Mouse (Mus musculus): ENCODE results near the gene Atp1a1.

Atp1a1 gene

GRCm38 (mm10) chr3:101552621-101553620 is 51.6 kb downstream of the Atp1a1 start:
- no peak for ATAC-seq (ENCODE audit: low TSS enrichment)

- peak; percentile 72 for ATAC-seq (ENCODE audit: low TSS enrichment)
Observed at GRCm38 (mm10) chr3:101551457-101552230, 52.8 kb downstream of the Atp1a1 start.

- no peak for ATAC-seq (ENCODE audit: low TSS enrichment)
Observed at GRCm38 (mm10) chr3:101549749-101550148, 54.7 kb downstream of the Atp1a1 start.

GRCm38 (mm10) chr3:101544116-101544515 is 60.4 kb downstream of the Atp1a1 start:
- no peak for ATAC-seq (ENCODE audit: low TSS enrichment)

- ATAC-seq (ENCODE audit: low TSS enrichment): no peak
Observed at GRCm38 (mm10) chr3:101541571-101541970, 62.9 kb downstream of the Atp1a1 start.

DNA sequence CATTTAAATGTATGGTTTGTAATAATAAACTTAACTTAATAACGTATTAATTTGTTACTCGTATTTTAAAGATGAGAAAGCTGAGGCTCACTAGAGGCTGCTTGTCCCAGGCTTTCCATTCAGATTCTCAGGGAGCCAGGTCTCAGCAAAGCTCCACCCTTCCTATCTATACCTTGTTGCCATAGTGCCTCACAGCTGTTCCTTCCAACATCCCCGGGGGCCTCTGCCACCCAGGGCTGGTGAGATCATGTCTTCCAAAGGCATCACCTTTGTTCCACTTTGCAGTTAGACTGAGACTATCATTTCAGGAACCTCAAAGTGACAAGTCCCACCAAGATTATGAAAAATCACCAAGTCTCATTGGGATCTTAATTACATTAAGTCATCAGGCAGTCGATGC is 63.9 kb downstream of the Atp1a1 start:
- no peak for ATAC-seq (ENCODE audit: low TSS enrichment)

GRCm38 (mm10) chr3:101536322-101536721 is 68.2 kb downstream of the Atp1a1 start:
- peak; percentile 72; the same call in 1 of the 2 replicates for ATAC-seq (ENCODE audit: low TSS enrichment)

- ATAC-seq (ENCODE audit: low TSS enrichment): no peak
Observed at GRCm38 (mm10) chr3:101534311-101534710, 70.2 kb downstream of the Atp1a1 start.

DNA sequence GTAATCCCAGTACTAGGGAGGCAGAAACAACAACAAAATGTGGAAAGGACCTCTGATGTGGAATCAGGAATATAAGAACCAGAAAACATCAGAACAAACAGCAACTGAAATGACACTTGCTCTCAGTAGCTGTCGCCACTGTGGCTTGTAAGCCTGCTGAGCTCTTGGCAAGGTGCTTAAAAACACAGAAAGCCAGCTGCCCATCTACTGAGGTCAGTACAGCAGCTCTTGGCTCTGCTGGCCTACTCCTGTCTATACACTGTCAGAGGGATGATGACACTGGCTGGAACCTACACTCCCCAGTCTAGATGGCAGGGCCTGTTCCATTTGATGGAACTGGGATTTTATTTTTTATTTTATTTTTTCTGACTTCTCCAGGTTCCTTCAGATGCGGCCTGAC is 71.1 kb downstream of the Atp1a1 start:
- ATAC-seq (ENCODE audit: low TSS enrichment): no peak

GRCm38 (mm10) chr3:101530928-101531327 is 73.6 kb downstream of the Atp1a1 start:
- no peak for ATAC-seq (ENCODE audit: low TSS enrichment)

DNA sequence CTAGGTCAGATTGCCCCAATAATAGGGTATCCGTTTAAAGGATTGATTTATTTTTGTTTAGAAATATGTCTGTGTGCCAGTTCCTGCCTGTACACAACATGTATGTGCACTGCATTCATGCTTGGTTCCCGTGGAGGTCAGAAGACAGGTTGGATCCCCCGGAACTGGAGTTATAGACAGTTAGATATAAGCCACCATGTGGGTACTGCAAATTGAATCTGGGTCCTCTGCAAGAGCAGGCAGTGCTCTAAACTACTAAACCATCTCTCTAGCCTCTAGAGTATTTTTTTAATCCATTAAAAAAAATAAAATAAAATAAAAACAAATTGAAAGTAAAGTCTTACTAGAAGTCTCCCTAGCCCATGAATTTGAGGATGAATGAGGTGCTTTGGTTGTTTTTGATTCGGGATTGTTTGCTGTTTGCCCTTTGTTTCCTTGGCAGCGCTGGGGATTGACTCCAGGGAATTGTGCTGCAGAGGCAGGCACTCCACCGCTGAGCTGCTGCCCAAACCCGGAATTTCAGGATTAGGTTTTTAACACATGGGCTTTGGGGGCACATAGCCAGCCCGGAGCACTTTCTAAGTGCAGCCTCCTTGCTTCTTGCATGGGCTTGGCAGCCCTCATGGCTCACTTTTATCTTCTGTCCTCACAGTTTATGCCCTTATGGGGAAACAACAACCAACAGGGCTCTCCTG is 75.4 kb downstream of the Atp1a1 start:
- no peak for ATAC-seq (ENCODE audit: low TSS enrichment)

DNA sequence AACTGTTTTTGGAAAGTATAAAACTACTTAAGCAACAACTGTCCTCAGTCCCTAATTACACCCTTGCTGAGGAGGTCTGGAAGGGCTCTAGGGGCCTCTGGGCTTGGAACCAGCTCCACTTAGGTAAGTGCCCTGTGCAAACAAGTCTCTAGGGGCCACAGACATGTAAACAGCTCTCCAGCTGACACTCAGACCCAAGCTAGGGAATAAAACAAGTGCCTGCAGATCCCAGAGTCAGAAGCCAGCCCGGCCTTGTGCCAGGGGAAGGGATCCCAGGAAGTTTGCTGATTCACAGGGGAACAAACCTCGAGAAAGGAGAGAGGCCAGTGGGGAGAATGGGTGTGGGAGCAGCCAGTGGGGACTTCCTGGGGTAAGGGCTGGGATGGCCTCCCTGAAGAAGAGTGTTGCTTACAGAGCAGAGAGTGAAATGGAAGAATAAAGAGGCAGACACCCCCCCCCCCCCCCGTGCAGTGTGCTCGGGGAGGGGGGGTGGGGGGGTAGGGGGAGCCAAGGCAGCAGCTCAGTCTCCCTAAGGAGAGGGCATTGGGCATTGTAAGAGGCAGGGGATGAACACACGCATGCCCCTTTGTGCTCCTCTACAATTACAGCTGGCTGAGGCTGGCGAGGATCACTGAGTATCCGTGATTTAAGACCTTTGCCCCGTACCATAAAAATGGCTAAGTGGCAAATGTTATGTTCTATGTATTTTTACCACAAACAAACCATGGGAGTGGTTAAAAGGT is 76.2 kb downstream of the Atp1a1 start:
- ATAC-seq (ENCODE audit: low TSS enrichment): no peak

DNA sequence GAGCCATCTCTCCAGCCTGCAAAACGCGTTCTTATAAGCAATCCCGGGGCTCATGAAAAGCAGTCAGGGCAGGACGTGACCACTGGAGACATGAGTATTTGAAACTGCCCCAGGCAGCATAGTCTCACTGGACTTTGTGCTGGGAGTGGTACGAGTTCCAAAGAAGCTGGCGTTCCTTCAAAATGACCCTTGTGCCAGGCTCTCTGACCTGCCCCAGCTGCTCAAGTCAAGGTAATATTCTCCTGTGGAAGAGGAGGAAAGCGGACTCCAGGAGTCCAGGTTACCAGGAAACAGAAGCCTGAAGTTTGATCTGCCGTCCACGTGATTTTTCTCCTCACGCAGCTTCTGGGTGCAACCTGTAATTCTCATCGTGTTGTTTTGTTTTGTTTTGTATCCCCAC is 77.9 kb downstream of the Atp1a1 start:
- ATAC-seq (ENCODE audit: low TSS enrichment): no peak
